Mouse (Mus musculus): ENCODE data around the gene Gja5. TPM values are rescaled to one million over a fixed set of nuclear protein-coding genes. Genes with fewer than 3 reads are reported as not detected.
"Not testable (repeated sequence)": the region's sequence is repeated elsewhere in the genome, so short reads cannot be mapped to it uniquely, and the experiment has no call there.

The Gja5 gene
- total and polyA plus RNA-seq, 2 experiments: 0.51 to 0.55 TPM

GRCm38 (mm10) chr3:97076412-97076811 is 171.9 kb downstream of the Gja5 start:
- Histone ChIP-seq H3K4me1 (ENCODE audit: control insufficient read depth, insufficient read depth, low read length) (peaks cover 11% of the 10 kb centered on the region; the same call in 1 of the 2 replicates), H3K27ac (replicated peaks; ENCODE audit: insufficient read depth, low read depth, low read length) (0 out of 2 replicates have a peak overlapping the region, but pooled peaks have one; percentile 14), H3K9ac (ENCODE audit: low read depth, low read length) (no peak overlapping the region; the same call in 1 of the 2 replicates), H3K79me2 (ENCODE audit: control insufficient read depth, insufficient read depth, low read length) (no peaks in the 10 kb centered on the region), H3K4me3 (ENCODE audit: insufficient read depth, low read depth, low read length) (peak overlapping the region; percentile 2), H3K36me3 (ENCODE audit: control insufficient read depth, insufficient read depth, low read length) (no peaks in the 10 kb centered on the region), H3K27me3 (ENCODE audit: control insufficient read depth, insufficient read depth, low read length) (no peaks in the 10 kb centered on the region)
- TF ChIP-seq POLR2A (IDR thresholded peaks at IDR 0.05; ENCODE audit: extremely low read depth, insufficient read depth, low read length) (no peak), CTCF (IDR thresholded peaks at IDR 0.05; ENCODE audit: low read depth, low read length) (peak; percentile 98)
- 4% methylated on average over 6 of the region's 6 CpGs for WGBS
- peak; percentile 90 for DNase-seq (ENCODE audit: extremely low read depth, low read depth, low spot score)

GRCm38 (mm10) chr3:97078436-97078835 is 173.9 kb downstream of the Gja5 start:
- peaks cover 4% of the 10 kb centered on the region; the same call in 1 of the 2 replicates for H3K4me1 ChIP-seq (ENCODE audit: control insufficient read depth, insufficient read depth, low read length)
- WGBS: 59% methylated on average over 4 of the region's 4 CpGs
- TF ChIP-seq CTCF (IDR thresholded peaks at IDR 0.05; ENCODE audit: low read depth, low read length) (peak; percentile 8; the same call in 1 of the 2 replicates), POLR2A (IDR thresholded peaks at IDR 0.05; ENCODE audit: extremely low read depth, insufficient read depth, low read length) (no peak)
- no peak overlapping the region for H3K9ac ChIP-seq (ENCODE audit: low read depth, low read length)
- H3K27me3 ChIP-seq (ENCODE audit: control insufficient read depth, insufficient read depth, low read length): no peaks in the 10 kb centered on the region
- no peak for DNase-seq (ENCODE audit: extremely low read depth, low read depth, low spot score)
- H3K79me2 ChIP-seq (ENCODE audit: control insufficient read depth, insufficient read depth, low read length): no peaks in the 10 kb centered on the region
- no peak overlapping the region for H3K27ac ChIP-seq (replicated peaks; ENCODE audit: insufficient read depth, low read depth, low read length)
- no peak overlapping the region for H3K4me3 ChIP-seq (ENCODE audit: insufficient read depth, low read depth, low read length)
- no peaks in the 10 kb centered on the region for H3K36me3 ChIP-seq (ENCODE audit: control insufficient read depth, insufficient read depth, low read length)

DNA sequence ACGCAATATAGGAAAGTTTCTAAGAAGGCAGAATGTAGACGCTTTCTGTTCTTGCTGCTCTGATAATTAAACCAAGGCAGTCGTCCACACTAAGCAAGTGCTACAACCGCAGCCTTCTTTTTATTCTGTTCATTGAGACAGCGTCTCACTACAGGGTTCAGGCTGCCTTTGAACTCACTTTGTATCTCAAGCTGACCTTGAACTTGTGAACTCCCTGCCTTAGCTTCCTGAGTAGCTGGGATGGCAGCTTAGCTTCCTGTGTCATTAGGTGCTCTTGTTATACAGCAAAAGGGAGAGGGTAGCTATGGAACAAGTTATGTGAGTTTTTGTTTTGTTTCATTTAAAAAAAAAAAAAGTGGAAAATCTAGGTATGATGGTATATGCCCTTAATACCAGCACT is 177.7 kb downstream of the Gja5 start:
- no peak for DNase-seq (ENCODE audit: extremely low read depth, low read depth, low spot score)
- TF ChIP-seq CTCF (IDR thresholded peaks at IDR 0.05; ENCODE audit: low read depth, low read length) (no peak), POLR2A (IDR thresholded peaks at IDR 0.05; ENCODE audit: extremely low read depth, insufficient read depth, low read length) (no peak)
- Histone ChIP-seq H3K9ac (ENCODE audit: low read depth, low read length) (no peak overlapping the region), H3K27ac (replicated peaks; ENCODE audit: insufficient read depth, low read depth, low read length) (no peak overlapping the region), H3K27me3 (ENCODE audit: control insufficient read depth, insufficient read depth, low read length) (no peaks in the 10 kb centered on the region), H3K4me3 (ENCODE audit: insufficient read depth, low read depth, low read length) (no peak overlapping the region), H3K79me2 (ENCODE audit: control insufficient read depth, insufficient read depth, low read length) (no peaks in the 10 kb centered on the region), H3K36me3 (ENCODE audit: control insufficient read depth, insufficient read depth, low read length) (no peaks in the 10 kb centered on the region), H3K4me1 (ENCODE audit: control insufficient read depth, insufficient read depth, low read length) (no peaks in the 10 kb centered on the region)
- WGBS: 83% methylated on average over 5 of the region's 5 CpGs

GRCm38 (mm10) chr3:97087326-97087725 is 182.8 kb downstream of the Gja5 start:
- Histone ChIP-seq H3K4me1 (ENCODE audit: control insufficient read depth, insufficient read depth, low read length) (no peaks in the 10 kb centered on the region), H3K79me2 (ENCODE audit: control insufficient read depth, insufficient read depth, low read length) (no peaks in the 10 kb centered on the region), H3K27ac (replicated peaks; ENCODE audit: insufficient read depth, low read depth, low read length) (no peak overlapping the region), H3K27me3 (ENCODE audit: control insufficient read depth, insufficient read depth, low read length) (no peaks in the 10 kb centered on the region), H3K4me3 (ENCODE audit: insufficient read depth, low read depth, low read length) (no peak overlapping the region), H3K36me3 (ENCODE audit: control insufficient read depth, insufficient read depth, low read length) (no peaks in the 10 kb centered on the region), H3K9ac (ENCODE audit: low read depth, low read length) (no peak overlapping the region)
- TF ChIP-seq POLR2A (IDR thresholded peaks at IDR 0.05; ENCODE audit: extremely low read depth, insufficient read depth, low read length): no peak
- peak; percentile 25; the same call in 1 of the 2 replicates for TF ChIP-seq CTCF (IDR thresholded peaks at IDR 0.05; ENCODE audit: low read depth, low read length)
- DNase-seq (ENCODE audit: extremely low read depth, low read depth, low spot score): peak; percentile 36
- 61% methylated on average over 4 of the region's 4 CpGs for WGBS

DNA sequence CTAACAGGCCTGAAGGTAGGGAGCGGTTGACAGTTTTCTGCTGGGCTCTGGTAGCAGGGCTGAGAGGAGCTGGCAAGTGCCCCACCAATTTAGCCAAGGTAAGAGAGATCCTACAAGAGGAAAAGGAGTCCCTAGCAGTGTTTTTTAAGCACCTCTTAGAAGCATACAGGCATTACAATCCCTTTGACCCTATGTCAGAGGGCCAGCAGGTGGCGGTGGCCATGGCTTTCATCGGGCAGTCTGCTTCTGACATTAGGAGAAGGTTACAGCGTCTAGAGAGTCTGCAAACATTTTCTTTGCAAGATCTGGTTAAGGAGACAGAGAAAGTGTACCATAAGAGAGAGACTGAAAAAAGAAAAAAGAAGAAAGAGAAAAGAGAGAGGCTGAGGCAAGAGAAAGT is 183.8 kb downstream of the Gja5 start:
- not testable (repeated sequence) for H3K9ac ChIP-seq (ENCODE audit: low read depth, low read length); H3K4me3 ChIP-seq (ENCODE audit: insufficient read depth, low read depth, low read length); H3K79me2 ChIP-seq (ENCODE audit: control insufficient read depth, insufficient read depth, low read length); H3K36me3 ChIP-seq (ENCODE audit: control insufficient read depth, insufficient read depth, low read length); H3K27ac ChIP-seq (replicated peaks; ENCODE audit: insufficient read depth, low read depth, low read length); H3K27me3 ChIP-seq (ENCODE audit: control insufficient read depth, insufficient read depth, low read length); DNase-seq (ENCODE audit: extremely low read depth, low read depth, low spot score); H3K4me1 ChIP-seq (ENCODE audit: control insufficient read depth, insufficient read depth, low read length)
- WGBS: 83% methylated on average over 4 of the region's 4 CpGs

DNA sequence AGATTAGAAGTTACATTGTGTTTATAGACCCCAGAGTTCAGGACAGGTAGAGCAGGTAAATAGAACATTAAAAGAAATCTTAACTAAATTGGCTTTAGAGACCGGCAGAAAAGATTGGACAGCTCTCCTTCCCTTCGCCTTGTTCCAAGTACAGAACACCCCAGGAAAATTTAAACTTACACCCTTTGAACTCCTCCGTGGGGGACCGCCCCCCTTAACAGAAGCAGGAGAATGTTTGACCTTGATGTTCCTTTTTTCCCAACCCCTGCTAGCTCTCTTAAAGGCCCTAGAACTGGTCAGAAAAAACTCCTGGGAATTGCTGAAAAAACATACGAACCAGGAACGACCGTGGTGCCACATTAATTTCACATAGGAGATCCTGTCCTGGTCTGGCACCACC is 187.5 kb downstream of the Gja5 start:
- not testable (repeated sequence) for H3K9ac ChIP-seq (ENCODE audit: low read depth, low read length); H3K4me1 ChIP-seq (ENCODE audit: control insufficient read depth, insufficient read depth, low read length); DNase-seq (ENCODE audit: extremely low read depth, low read depth, low spot score); H3K36me3 ChIP-seq (ENCODE audit: control insufficient read depth, insufficient read depth, low read length); H3K27ac ChIP-seq (replicated peaks; ENCODE audit: insufficient read depth, low read depth, low read length); H3K27me3 ChIP-seq (ENCODE audit: control insufficient read depth, insufficient read depth, low read length); H3K4me3 ChIP-seq (ENCODE audit: insufficient read depth, low read depth, low read length); H3K79me2 ChIP-seq (ENCODE audit: control insufficient read depth, insufficient read depth, low read length)
- WGBS: 90% methylated on average over 7 of the region's 7 CpGs

DNA sequence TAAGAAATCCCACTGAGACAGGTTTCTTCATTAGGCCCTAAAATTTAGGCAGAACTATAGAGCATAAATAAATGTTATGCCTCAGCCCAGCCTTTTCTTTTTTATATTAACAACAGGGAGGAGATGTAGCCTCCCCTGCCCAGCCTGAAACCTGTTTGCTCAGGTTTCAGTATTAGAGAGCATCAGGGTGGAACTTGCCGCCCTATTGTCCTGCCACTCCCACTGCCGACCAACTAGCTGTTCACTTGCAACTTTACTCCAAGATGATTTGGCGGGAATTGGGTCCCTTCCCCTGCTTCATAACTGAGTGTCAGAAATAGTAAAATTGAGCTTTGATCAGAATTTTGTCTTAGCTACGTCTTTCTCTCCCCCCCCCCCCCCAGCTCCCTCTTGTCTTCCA is 192.2 kb downstream of the Gja5 start:
- H3K4me1 ChIP-seq (ENCODE audit: control insufficient read depth, insufficient read depth, low read length); H3K27me3 ChIP-seq (ENCODE audit: control insufficient read depth, insufficient read depth, low read length); H3K79me2 ChIP-seq (ENCODE audit: control insufficient read depth, insufficient read depth, low read length); H3K4me3 ChIP-seq (ENCODE audit: insufficient read depth, low read depth, low read length); H3K9ac ChIP-seq (ENCODE audit: low read depth, low read length); DNase-seq (ENCODE audit: extremely low read depth, low read depth, low spot score); H3K36me3 ChIP-seq (ENCODE audit: control insufficient read depth, insufficient read depth, low read length); H3K27ac ChIP-seq (replicated peaks; ENCODE audit: insufficient read depth, low read depth, low read length): not testable (repeated sequence)
- 84% methylated on average over 4 of the region's 4 CpGs for WGBS

Measured in liver, adult 2 months (tissue).